Mouse (Mus musculus) layer of hippocampus, adult 8-10 months (tissue): ENCODE measurements around the gene Mfap1a. TPM values are rescaled to one million over a fixed set of nuclear protein-coding genes. Genes with fewer than 3 reads are reported as not detected.
"Not testable (repeated sequence)": the region's sequence is repeated elsewhere in the genome, so short reads cannot be mapped to it uniquely, and the experiment has no call there.

Source experiments
- DNase-seq, 2 experiments: peaks; one replicate each; pipeline ENCODE4 v3.0.0; 2022; ENCODE audit warnings: low spot score in 2 of 2
- total RNA-seq, 4 experiments: library from RNA; stranded (reverse); gene quantifications; 2 replicates each; pipeline ENCODE4 v1.2.4; 2022

Gene Mfap1a
- 10 to 100 TPM; 29.3 to 31.4 (median 30.5) TPM for total RNA-seq

DNA sequence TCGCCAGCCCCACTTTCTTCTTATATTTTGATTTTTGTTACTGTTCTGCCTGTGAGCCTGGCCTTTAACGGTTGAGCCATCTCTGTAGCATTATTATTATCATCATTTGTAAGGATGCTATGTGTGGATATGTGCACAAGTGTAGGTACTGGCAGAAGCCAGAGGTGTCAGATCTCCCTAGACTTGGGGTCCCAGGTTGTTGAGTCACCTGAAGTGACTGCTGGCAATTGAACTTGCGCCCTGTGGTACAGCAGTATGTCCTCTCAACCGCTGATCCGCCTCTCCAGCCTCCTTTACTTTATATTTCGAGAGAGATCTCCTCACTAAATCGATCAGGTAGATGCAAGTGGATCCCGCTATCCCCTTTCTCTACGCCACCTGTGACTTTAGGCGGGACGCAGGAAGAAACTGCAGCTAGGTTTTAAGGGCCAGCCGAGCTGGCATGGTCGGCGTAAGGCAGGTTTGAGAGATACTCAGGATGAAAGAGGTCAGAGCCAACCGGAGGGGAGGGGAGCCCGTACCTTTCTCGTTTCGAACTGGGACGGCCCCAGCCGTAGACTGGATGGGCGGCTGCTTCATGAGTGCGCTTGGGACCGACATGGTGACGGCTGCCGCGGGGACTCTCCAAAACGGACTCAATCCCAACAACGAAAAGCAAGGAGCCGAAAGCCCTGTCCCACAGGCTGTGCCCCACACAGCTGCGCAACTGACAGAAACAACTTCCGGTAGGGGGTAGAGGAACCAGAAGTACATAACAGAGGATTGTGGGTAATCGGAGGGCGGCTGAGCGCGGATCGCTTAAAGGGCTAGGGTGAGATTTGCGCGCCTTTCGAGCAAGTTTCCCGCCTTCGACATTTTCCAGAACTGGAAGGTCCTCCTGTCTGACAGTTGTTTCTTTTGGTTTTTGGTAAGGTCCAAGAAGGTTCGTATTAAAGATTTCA is at the start of gene Mfap1a, which contains the start of gene Wdr76:
Gene Mfap1a (minus strand): TSS at position 724 of the 941 bp plus-strand sequence.
Gene Wdr76 (plus strand): TSS at position 782 of the 941 bp plus-strand sequence.
- peak; percentile 79 to 80 for DNase-seq

DNA sequence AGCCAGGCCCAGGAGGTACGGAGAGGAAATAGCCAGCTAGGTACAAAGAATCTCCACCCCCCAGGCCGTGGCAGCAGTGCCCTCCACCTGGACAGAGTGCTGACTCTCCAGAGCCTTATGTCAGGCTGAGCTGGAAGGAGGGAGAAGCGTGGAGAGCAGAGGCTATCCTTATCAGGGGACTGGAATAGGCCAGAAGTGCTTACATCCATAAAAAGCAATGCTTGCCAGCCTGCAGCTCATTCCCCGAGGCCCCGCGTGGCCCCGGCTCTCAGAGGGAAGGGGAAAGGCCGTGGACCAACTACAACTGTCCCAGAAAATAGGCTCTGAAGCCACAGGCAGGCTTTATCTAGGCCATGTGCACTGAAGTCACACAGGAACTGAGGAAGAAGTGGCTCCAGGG is 44.8 kb upstream of the Mfap1a start:
- DNase-seq: no peak

DNA sequence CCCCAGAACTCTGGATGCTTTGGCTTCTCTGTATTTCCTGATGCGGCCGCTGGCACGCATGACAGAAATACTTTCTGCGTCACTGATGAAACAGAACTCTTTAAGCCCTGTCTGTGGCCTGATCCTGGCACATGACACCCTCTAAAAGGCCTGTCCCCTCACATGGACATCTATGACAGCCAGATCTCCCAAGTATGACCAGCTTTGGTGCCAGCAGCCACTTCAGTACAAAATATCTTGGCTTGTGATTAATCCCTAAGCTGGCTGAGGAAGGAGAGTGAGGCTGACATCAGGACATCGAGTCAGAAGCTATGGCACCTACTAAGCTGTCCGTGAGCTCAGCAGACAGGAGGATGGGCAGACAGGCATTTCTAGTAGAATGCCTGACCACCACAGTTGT is 43.2 kb upstream of the Mfap1a start:
- no peak for DNase-seq

DNA sequence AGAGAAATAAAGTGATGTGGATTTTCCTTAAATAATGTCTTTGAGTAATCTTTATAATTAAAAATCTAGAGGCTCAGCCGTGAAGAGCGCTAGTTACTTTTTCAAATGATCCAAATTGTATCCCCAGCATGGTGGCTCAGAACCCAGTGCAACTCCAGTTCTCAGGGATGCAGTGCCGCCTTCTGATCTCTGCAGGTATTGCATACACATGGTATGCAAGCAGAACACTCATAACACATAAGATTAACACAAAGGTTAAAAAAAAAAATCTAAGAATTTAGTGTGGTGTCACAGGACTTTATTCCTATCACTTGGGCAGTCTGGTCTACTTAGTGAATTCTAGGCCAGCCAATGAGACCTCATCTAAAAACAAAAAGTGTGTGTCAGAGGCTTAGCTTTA is 38.4 kb upstream of the Mfap1a start:
- no peak for DNase-seq

DNA sequence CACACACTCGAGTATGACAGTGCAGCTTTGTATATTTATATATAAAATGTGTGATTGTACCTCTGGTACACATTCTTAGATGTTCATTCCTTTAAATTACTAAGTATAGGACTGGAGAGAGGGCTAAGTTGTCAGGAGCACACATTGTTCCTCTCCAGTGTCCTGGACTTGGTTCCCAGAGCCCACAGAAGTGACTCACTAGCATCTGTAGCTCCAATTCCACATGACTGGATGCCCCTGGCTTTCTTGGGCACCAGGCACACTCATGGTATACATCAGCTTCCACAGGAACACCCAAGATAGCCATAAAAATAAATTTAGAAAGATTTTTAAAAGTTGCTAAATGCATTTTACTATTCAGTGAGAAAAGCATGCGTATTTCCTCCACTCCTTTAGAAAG is 18.6 kb upstream of the Mfap1a start:
- DNase-seq: no peak

DNA sequence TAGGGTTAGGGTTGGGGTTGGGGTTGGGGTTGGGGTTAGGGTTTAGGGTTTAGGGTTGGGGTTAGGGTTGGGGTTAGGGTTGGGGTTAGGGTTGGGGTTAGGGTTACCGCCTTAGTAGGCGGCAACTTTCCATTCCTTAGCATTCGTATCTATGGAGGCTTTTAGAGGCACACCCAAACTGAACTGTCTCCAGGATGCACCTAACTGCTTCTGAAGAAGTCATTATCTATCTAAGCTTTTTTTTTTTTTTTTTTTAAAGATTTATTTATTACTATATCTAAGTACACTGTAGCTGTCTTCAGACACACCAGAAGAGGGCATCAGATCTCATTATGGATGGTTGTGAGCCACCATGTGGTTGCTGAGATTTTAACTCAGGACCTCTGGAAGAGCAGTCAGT is 16.4 kb upstream of the Mfap1a start:
- DNase-seq: not testable (repeated sequence)

DNA sequence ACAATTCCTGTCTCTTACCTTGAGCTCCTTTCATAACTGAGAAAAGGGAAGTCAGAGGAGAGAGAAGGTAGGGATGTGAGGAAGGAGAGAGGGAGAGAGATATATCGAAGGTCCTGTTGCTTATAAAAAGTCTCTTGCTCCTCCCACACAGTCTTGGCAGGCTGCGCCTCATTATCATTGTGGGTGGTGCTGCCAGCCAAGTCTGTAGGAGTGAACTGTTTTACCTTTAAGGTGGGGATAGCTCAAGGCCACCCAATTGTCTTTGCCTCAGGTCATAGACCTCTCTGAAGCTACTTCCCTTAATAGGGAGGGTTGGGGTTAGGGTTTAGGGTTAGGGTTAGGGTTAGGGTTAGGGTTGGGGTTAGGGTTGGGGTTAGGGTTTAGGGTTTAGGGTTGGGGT is 15.5 kb upstream of the Mfap1a start:
- DNase-seq: no peak

DNA sequence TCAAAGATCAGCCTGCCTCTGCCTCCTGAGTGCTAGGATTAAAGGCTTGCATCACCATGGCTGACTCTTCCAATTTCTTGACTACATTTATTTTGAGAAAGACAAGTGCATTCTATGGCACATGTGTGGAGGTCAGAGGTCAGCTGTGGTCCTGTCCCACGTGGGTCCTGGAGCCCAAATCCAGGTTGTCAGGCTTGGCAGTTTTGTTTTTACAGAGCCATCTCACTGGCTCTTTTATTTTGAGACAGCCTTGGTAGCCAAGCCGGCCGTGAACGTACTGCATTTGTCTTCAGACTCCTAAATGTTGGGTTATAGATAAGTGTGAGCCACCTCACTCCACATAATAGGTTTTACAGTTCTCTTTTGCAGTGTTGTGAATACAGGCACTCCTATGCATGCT is 12.2 kb upstream of the Mfap1a start:
- not testable (repeated sequence) for DNase-seq

DNA sequence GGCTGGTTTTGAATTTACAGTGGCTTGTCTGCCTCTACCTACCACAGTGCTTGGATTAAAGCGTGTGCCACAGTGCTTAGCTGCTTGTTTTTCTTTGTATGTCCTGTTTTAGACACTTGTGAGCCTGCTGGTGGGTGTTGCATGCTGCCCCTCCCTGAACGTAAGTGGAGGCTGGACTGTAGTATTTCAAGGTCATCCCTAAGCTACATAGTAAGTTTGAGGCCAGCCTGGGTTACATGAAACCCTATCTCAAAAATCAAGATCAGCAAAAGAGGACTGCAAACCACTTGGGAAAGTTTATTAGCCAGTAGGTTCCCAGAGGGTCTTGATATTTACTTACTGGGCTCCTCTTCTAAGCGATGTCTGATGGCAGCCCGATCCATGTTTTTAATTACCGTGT is 11.6 kb upstream of the Mfap1a start:
- no peak for DNase-seq

DNA sequence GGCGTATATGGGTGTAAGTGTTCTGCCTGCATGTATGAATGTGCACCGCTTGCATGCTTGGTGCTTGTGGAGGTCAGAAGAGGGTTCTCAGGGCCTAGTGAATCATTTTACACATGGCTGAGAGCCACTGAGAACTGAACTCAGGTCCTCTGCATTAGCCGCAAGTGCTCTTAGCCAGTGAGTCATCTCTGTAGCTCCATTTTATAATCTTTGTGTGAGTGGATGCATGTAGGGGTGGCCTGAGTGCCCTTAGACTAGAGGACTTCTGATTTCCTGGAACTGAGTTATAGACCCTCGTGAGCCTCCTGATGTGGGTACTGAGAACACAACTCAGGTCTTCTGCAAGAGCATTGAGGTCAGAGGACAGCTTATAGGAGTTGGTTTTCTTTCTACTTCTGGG is 7.7 kb upstream of the Mfap1a start:
- no peak for DNase-seq

DNA sequence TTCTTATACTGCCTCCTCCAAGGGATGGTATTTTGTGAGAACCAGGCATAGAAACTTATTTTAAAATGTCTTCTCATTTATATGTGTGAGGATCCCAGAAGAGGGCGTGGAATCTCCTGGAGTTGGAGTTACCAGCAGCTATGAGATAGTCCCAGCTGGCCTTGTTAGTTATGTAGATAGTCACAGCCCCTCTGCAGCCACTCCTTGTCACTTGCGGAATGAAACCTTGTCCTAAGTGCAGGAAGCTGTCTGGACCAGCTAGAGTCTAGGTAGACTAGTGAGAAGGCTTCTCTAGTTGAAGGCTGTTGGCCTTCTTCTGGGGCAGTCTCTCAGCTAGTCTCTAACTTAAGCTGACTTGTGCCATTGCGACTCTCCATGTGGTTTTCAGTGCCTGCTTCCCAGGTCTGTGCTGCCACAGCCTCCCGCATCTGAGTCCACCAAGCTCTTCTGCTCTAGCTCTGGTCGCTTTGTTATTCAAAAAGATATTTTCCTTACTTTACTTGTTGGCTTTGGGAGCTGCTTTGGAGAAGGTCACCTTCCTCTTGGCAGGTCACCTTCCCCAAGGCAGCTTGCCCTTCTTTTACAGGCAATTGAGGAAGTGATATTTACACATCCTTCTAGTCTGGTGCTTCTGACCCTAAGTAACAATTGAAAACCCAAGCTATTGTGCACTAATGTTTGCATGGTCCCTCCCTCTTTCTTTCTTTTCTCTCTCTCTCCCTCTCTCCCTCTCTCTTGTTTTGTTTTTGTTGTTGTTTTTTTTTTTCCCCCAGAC is 6.7 kb upstream of the Mfap1a start:
- DNase-seq: not testable (repeated sequence)

DNA sequence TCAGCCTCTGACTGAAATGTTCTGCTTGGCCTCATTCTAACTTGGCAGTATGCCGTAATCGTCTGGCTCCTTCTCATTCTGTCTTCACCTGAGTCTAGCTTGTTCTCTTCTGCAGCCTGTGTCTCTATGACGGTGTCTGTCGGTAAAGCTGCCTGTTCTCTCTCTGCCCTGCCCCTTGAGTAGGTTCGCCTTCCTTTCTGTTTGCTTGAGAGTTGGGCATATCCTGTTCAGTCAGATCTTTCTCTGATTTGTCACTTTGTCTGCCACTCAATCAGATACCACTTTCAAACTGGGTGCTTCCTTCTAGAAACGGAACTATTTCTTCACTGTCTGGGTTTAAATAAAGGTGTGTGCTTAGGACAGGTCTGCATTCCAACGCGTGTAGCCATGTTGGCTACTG is 4.9 kb upstream of the Mfap1a start:
- no peak for DNase-seq

DNA sequence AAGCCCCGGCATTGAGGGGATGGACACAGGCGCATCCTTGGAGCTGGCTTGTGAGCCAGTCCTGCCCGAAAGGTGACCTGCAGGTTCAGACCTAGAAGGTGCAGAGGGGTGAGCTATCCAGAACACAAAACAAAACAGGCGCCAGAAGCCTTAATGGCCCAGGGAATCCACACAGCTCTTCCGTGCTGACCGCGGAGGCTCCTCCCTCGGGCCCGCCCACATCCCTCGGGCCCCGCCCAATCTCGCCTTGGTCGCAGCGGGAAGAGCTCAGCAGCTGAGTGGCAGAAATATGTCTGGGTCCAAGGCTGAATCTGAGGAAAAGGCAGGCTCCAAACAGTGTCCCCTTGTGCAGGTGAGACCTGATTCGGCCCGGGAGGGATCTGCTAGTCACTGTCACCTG is 3.1 kb upstream of the Mfap1a start:
- peak; percentile 17 to 22 for DNase-seq

DNA sequence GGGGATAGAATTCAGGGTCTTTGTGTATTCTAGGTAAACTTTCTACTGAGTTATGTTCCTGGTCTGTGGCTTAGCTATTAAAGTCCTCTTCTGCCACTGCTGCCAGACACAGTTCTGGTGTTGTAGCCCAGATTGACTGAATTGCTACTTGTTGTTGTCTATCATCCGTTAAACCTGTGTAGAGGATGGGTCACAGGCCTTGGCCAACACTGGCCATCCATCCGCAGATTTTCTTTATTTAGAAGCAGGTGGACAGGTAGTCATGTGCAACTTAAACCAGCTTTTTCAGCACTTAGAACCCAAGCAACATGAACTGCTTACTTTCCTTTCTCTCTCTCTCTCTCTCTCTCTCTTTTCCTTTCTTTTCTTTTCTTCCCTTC is 1.5 kb upstream of the Mfap1a start:
- DNase-seq: no peak

DNA sequence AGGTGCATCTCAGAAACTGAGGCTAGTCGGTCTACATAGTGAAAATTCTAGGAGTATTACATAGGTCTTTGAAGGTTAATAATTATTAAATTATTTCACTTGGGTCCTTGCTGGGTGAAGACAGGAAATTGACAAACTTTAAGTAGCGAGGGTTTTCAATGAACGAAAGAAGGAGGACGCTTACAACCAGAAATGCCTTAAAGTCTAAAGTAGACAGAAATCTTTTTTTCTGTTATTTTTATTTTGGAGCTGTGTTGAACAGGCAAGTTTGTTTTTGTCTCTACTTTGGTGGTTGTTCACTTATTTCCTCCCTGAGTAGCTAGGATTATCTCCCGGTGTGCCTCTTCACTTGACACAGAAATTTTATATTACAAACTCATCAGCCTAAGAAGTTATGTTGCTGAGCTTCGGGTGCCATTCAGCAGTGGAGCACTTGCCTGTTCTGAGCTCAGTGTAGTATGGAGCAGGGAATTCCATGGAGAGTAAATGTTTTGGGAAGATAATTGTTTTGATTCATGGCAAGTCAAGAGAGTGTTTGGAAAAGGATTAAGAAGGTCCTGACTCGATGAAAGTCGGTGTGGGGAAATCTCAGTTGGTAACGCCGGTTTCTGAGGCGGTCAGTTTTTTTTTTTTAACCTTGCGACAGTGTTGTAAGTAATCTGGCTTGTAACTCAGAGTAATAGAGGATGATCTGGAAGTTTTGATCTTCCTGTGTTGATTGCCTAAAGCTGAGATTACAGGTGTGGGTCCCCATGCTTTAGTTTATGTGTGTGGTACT is 897 bp upstream of the Mfap1a start:
- no peak for DNase-seq

DNA sequence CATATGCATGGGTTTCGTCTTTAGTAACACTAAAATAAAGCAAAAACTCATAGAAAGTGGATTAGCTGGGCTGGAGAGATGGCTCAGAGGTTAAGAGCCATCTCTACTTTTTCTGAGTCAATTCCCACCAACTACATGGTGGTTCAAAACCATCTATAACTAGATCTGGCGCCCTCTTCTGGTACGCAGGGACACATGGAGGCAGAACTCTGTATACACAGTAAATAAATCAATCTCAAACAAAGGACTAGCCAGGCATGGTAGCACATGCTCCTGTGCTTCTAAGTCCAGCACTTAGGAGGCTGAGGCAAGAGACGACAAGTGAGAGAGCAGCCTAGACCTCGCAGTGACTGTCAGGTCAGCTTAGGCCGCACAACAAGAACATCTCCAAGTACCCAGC is 4.9 kb downstream of the Mfap1a start:
- not testable (repeated sequence) for DNase-seq

DNA sequence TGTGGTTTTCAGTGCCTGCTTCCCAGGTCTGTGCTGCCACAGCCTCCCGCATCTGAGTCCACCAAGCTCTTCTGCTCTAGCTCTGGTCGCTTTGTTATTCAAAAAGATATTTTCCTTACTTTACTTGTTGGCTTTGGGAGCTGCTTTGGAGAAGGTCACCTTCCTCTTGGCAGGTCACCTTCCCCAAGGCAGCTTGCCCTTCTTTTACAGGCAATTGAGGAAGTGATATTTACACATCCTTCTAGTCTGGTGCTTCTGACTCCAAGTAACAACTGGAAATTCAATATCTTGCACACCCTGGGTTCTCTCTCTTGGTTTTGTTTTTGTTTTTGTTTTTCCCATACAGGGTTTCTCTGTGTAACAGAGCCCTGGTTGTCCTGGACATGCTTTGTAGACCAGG is 22.1 kb downstream of the Mfap1a start:
- DNase-seq: not testable (repeated sequence)

DNA sequence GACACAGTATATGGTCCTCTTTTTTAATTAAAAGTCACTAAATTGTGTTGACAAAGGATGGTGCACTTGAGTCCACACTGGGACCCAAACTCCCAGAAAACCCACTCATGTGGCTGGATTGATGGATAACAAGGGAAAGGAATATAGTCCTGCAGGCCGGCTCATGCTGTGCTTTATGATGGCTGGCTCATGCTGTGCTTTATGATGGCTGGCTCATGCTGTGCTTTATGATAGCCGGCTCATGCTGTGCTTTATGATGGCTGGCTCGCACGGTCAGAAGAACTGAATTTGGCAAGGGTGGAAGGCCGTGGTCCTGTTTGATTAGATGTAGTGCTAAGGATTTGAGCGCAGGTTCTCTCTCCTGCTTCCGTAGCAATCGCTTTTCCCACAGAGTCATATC is 22.9 kb downstream of the Mfap1a start:
- no peak for DNase-seq

DNA sequence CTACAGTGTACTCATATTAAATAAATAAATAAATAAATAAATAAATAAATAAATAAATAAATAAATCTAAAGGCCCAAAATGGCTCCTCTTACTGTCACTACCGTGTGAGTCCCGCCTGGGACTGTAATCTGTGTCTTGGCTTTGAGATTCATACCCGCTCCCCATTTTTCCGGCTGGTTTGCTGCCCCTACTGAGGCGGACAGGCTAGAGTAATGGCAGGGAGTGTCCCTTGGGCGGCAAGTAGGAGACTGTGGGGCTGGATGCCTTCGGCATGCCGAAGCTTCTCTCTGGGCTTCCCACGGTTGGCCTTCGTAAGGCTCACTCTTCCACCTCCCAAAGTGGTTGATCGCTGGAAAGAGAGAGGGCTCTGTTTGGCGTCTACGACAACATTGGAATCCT is 25.5 kb downstream of the Mfap1a start:
- not testable (repeated sequence) for DNase-seq

DNA sequence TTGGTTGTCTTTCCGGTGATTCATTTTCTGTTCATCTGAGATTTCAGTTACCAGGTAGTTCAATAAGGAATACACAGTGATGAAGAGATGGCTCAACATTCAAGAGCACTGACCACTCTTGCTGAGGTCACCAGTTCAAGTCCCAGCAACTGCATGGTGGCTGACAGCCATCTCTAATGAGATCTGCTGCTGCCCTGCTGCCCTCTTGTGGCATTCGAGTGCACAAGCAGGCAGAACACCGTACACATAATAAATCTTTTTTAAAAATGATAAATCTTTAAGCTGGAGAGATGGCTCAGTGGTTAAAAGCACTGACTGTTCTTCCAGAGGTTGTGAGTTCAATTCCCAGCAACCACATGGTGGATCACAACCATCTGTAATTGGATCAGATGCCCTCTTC is 26.0 kb downstream of the Mfap1a start:
- no peak for DNase-seq

DNA sequence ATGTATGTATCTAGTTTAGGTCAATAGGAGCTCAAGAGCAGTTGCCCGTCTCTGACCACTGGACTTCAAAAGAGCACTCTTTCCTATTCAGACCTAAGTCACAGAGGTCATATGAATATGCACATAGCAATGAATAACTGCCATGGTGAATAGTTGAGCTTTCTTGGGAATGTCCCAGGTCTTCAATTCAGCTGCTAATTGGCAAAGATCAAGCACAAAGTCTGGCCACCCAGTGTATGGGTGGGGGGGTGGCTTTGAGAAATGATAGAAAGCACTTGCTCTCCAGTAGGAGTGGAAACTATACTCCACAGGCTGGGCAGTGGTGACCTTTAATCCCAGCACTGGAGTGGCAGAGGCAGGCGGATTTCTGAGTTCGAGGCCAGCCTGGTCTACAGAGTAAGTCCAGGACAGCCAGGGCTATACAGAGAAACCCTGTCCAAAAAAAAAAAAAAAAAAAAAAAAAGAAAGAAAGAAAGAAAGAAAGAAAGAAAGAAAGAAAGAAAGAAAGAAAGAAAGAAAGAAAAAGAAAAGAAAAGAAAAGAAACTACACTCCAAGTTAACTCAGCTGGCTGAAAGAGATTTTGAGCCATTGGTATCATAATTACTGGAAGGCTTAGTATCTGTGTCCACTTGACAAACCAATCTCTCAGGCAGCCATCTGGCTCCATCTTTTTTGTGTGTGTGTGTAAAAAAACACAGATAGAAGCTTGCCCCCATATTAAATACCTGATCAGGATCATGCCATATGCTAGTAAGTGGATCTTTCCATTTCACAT is 28.8 kb downstream of the Mfap1a start:
- DNase-seq: no peak
